ENCODE assay signal across 10 mouse cellular contexts in genomic region chr4:129137392-129138321, GRCm38 (mm10). TPM values are rescaled to one million over a fixed set of nuclear protein-coding genes. Genes with fewer than 3 reads are reported as not detected.
DNase-seq lines count a peak whose midpoint lies in the region; ATAC-seq and TF ChIP-seq lines count a peak whose summit lies in the region.
"Had no signal": no experiment of that assay in that cellular context is flagged by ENCODE, and none has a peak within 500 bp of the region (broad histone marks: within the 10 kb centered on the region; RNA-seq: fewer than 3 reads in every experiment).

No protein-coding gene starts in this region.

- peaks cover 34% of the 10 kb centered on the region for H3K4me1 ChIP-seq in E14TG2a.4 (replicated peaks; ENCODE audit: low read depth, low read length)
- H3K4me1 ChIP-seq in forebrain, embryonic 16.5 days (replicated peaks; ENCODE audit: control insufficient read depth, insufficient read depth, low read length) = peaks cover 16% of the 10 kb centered on the region
- peaks cover 33 to 42% of the 10 kb centered on the region in 2 experiments for H3K4me1 ChIP-seq in liver, embryonic 14.5 days (replicated peaks; ENCODE audit: control insufficient read depth in 2 of 2, insufficient read depth in 2 of 2, low read length in 1 of 2)

- no peak for ATAC-seq in forebrain, embryonic 16.5 days
- no peak for ATAC-seq in liver, embryonic 14.5 days (ENCODE audit: insufficient read depth)
- ATAC-seq: inflammation-experienced regulatory T-cells, adult 6 months had no signal

- peak overlapping the region; percentile 77 for H3K27ac ChIP-seq in gastrocnemius, adult 2 months
- no peak overlapping the region for H3K27ac ChIP-seq in forebrain, embryonic 16.5 days (ENCODE audit: low read length)
- no peak overlapping the region for H3K27ac ChIP-seq in liver, embryonic 14.5 days

- peak overlapping the region; percentile 79 for H3K4me3 ChIP-seq in gastrocnemius, adult 2 months
- H3K4me3 ChIP-seq in E14TG2a.4 (replicated peaks; ENCODE audit: low read length) = peak overlapping the region; percentile 77
- peak overlapping the region; percentile 53 for H3K4me3 ChIP-seq in forebrain, embryonic 16.5 days (replicated peaks; ENCODE audit: low read length)
- H3K4me3 ChIP-seq in liver, embryonic 14.5 days (ENCODE audit: insufficient read depth in 1 of 2, low read depth in 2 of 2, low read length in 2 of 2) = peak overlapping the region; percentile 3 to 56; a peak in 3 of 4 replicates

- no peak for TF ChIP-seq EP300 in liver, embryonic 14.5 days (IDR thresholded peaks at IDR 0.05; ENCODE audit: low read depth)

- H3K27me3 ChIP-seq in E14TG2a.4 (ENCODE audit: insufficient read depth, low read length) = peaks cover 58% of the 10 kb centered on the region
- no peaks in the 10 kb centered on the region; the same call in 1 of the 2 replicates for H3K27me3 ChIP-seq in forebrain, embryonic 16.5 days (replicated peaks; ENCODE audit: control insufficient read depth, insufficient read depth, low read length)
- peaks cover 34% of the 10 kb centered on the region for H3K27me3 ChIP-seq in liver, embryonic 14.5 days (ENCODE audit: control insufficient read depth, insufficient read depth, low read length)

- no peak for DNase-seq in gastrocnemius, adult 2 months
- DNase-seq in gastrocnemius, postnatal 14 days = no peak
- DNase-seq in liver, embryonic 14.5 days (ENCODE audit: low read depth in 3 of 3, low spot score in 3 of 3) = no peak
- no peak for DNase-seq in right cerebral cortex, postnatal 14 days
- DNase-seq in ovary, postnatal 14 days (ENCODE audit: low spot score) = no peak
- DNase-seq in thymus, postnatal 0 days (ENCODE audit: low spot score) = no peak

- no peaks in the 10 kb centered on the region for H3K36me3 ChIP-seq in E14TG2a.4 (ENCODE audit: insufficient read depth, low read length)
- no peaks in the 10 kb centered on the region for H3K36me3 ChIP-seq in forebrain, embryonic 16.5 days (ENCODE audit: control insufficient read depth, insufficient read depth)
- H3K36me3 ChIP-seq in liver, embryonic 14.5 days (replicated peaks; ENCODE audit: control insufficient read depth, insufficient read depth, low read depth) = no peaks in the 10 kb centered on the region

- 48% methylated on average over 14 of the region's 14 CpGs for WGBS in forebrain, embryonic 16.5 days
- WGBS in liver, embryonic 14.5 days (ENCODE audit: insufficient replicate concordance) = 38% methylated on average over 13 of the region's 14 CpGs

- no peaks in the 10 kb centered on the region for H3K9me3 ChIP-seq in E14TG2a.4 (ENCODE audit: low read length)
- H3K9me3 ChIP-seq in forebrain, embryonic 16.5 days (ENCODE audit: control insufficient read depth, low read length) = no peaks in the 10 kb centered on the region
- no peaks in the 10 kb centered on the region for H3K9me3 ChIP-seq in liver, embryonic 14.5 days (ENCODE audit: control insufficient read depth, low read length)

- no peak for TF ChIP-seq CTCF in gastrocnemius, adult 2 months (IDR thresholded peaks at IDR 0.05)
- no peak for TF ChIP-seq CTCF in E14TG2a.4 (conservative IDR thresholded peaks at IDR 0.05; ENCODE audit: low read length)
- no peak for TF ChIP-seq CTCF in liver, embryonic 14.5 days (IDR thresholded peaks at IDR 0.05; ENCODE audit: low read depth)

- intact Hi-C loops in gastrocnemius, adult 2 months (cut with DNase I) = no loop called here
- intact Hi-C loops in gastrocnemius, postnatal 14 days (cut with DNase I; ENCODE audit: low total_unique reads) = loop anchor here (5.0 to 10.0 kb wide), 2 partner anchors 35 to 137 kb away; no protein-coding TSS in a partner anchor

- peak overlapping the region; percentile 69 for H3K9ac ChIP-seq in forebrain, embryonic 16.5 days (replicated peaks; ENCODE audit: low read depth, low read length)
- H3K9ac ChIP-seq in liver, embryonic 14.5 days (replicated peaks) = no peak overlapping the region

- H3K4me2 ChIP-seq in forebrain, embryonic 16.5 days (ENCODE audit: low read length) = peak overlapping the region; percentile 78
- H3K4me2 ChIP-seq in liver, embryonic 14.5 days (ENCODE audit: low read depth) = peak overlapping the region; percentile 68

RNA-seq across cellular contexts. Expression of gene Fndc5, which starts 0.9 kb away (rescaled TPM):
- total RNA-seq in gastrocnemius, adult 2 months (2021) = 100 to 1,000 TPM in 1 of 2 experiments, 10 to 100 TPM in 1; 52.1 to 132 TPM
- total RNA-seq in gastrocnemius, postnatal 14 days (2021) = 10 to 100 TPM; 28.4 to 53.2 TPM
- polyA plus RNA-seq in forebrain, embryonic 16.5 days (2015; fragmentation: Nextera tagmentation; extraction: Ambion mirVana) = 2.5 and 2.8 TPM in 2 replicates
- polyA plus RNA-seq in liver, embryonic 14.5 days (2012; rRNA removed) = 0.36 and 0.56 TPM in 2 replicates
- 0.30 and 0.99 TPM in 2 replicates for polyA plus RNA-seq in liver, embryonic 14.5 days (2014; fragmentation: Nextera tagmentation; extraction: Ambion mirVana)
- polyA plus RNA-seq in thymus, postnatal 0 days (2015; fragmentation: Nextera tagmentation; extraction: Ambion mirVana) = 0.47 and 0.60 TPM in 2 replicates

RNA-seq across cellular contexts. Expression of gene Hpca, which starts 15.8 kb away (rescaled TPM):
- not detected for total RNA-seq in gastrocnemius, adult 2 months (2021)
- under 1 TPM in 1 of 2 experiments, not detected in 1; 0.24 TPM for total RNA-seq in gastrocnemius, postnatal 14 days (2021)
- 57.9 and 63.4 TPM in 2 replicates for polyA plus RNA-seq in forebrain, embryonic 16.5 days (2015; fragmentation: Nextera tagmentation; extraction: Ambion mirVana)
- 2.0 and 2.1 TPM in 2 replicates for polyA plus RNA-seq in liver, embryonic 14.5 days (2012; rRNA removed)
- 0.23 and 0.28 TPM in 2 replicates for polyA plus RNA-seq in liver, embryonic 14.5 days (2014; fragmentation: Nextera tagmentation; extraction: Ambion mirVana)
- 0.29 and 0.31 TPM in 2 replicates for polyA plus RNA-seq in thymus, postnatal 0 days (2015; fragmentation: Nextera tagmentation; extraction: Ambion mirVana)
- polyA plus RNA-seq: C2C12; inflammation-experienced regulatory T-cells, adult 6 months had no signal

RNA-seq across cellular contexts. Expression of gene Tmem54, which starts 32.3 kb away (rescaled TPM):
- total RNA-seq in gastrocnemius, adult 2 months (2021) = not detected
- not detected for total RNA-seq in gastrocnemius, postnatal 14 days (2021)
- polyA plus RNA-seq in forebrain, embryonic 16.5 days (2015; fragmentation: Nextera tagmentation; extraction: Ambion mirVana) = not detected in 2 replicates
- polyA plus RNA-seq in liver, embryonic 14.5 days (2012; rRNA removed) = 1.2 and 1.4 TPM in 2 replicates
- 1.1 and 1.3 TPM in 2 replicates for polyA plus RNA-seq in liver, embryonic 14.5 days (2014; fragmentation: Nextera tagmentation; extraction: Ambion mirVana)
- polyA plus RNA-seq in thymus, postnatal 0 days (2015; fragmentation: Nextera tagmentation; extraction: Ambion mirVana) = 2.0 and 2.2 TPM in 2 replicates
- polyA plus RNA-seq: inflammation-experienced regulatory T-cells, adult 6 months had no signal

RNA-seq across cellular contexts. Expression of gene S100pbp, which starts 51.9 kb away (rescaled TPM):
- 1 to 10 TPM; 4.7 to 4.9 TPM for total RNA-seq in gastrocnemius, adult 2 months (2021)
- 1 to 10 TPM; 5.2 to 7.1 TPM for total RNA-seq in gastrocnemius, postnatal 14 days (2021)
- 16.9 and 17.2 TPM in 2 replicates for polyA plus RNA-seq in forebrain, embryonic 16.5 days (2015; fragmentation: Nextera tagmentation; extraction: Ambion mirVana)
- polyA plus RNA-seq in liver, embryonic 14.5 days (2012; rRNA removed) = 12.2 and 12.5 TPM in 2 replicates
- polyA plus RNA-seq in liver, embryonic 14.5 days (2014; fragmentation: Nextera tagmentation; extraction: Ambion mirVana) = 4.5 and 4.8 TPM in 2 replicates
- 17.0 TPM in 2 replicates for polyA plus RNA-seq in thymus, postnatal 0 days (2015; fragmentation: Nextera tagmentation; extraction: Ambion mirVana)

RNA-seq across cellular contexts. Expression of gene Yars, which starts 51.9 kb away (rescaled TPM):
- total RNA-seq in gastrocnemius, adult 2 months (2021) = 10 to 100 TPM; 39.8 to 43.0 TPM
- 10 to 100 TPM; 38.6 to 38.9 TPM for total RNA-seq in gastrocnemius, postnatal 14 days (2021)
- 116 and 122 TPM in 2 replicates for polyA plus RNA-seq in forebrain, embryonic 16.5 days (2015; fragmentation: Nextera tagmentation; extraction: Ambion mirVana)
- 17.3 and 28.7 TPM in 2 replicates for polyA plus RNA-seq in liver, embryonic 14.5 days (2012; rRNA removed)
- polyA plus RNA-seq in liver, embryonic 14.5 days (2014; fragmentation: Nextera tagmentation; extraction: Ambion mirVana) = 53.2 and 59.8 TPM in 2 replicates
- 49.7 and 50.6 TPM in 2 replicates for polyA plus RNA-seq in thymus, postnatal 0 days (2015; fragmentation: Nextera tagmentation; extraction: Ambion mirVana)

Comparison
In these comparisons a context has a peak if more than half of its experiments do, and no peak if none do; other contexts are left out.
1. RNA of gene Hpca, which starts 15.8 kb away (polyA plus RNA-seq): 57.9 to 63.4 TPM in forebrain, embryonic 16.5 days; 0.23 to 2.1 TPM in liver, embryonic 14.5 days and 0.29 to 0.31 TPM in thymus, postnatal 0 days; every median in the first group is over 10 times any median in the second.
2. Peak in every context shown above with its lines, with median percentiles within 50 percentile points of each other: H3K4me3 ChIP-seq.